Mouse (Mus musculus) intestine, embryonic 14.5 days (tissue): ENCODE results near the gene Coq9. TPM values are rescaled to one million over a fixed set of nuclear protein-coding genes. Genes with fewer than 3 reads are reported as not detected.
A peak's percentile ranks its signal among the peaks of the same experiment; 100 is the strongest.

Source experiments
- ATAC-seq: fragments of 200-750 bp; cut with Nextera tagmentation; replicated peaks from 2 replicates; pipeline ENCODE4 v1.8.0; 2017; ENCODE audit warnings: low read depth, moderate number of reproducible peaks, moderate TSS enrichment, moderate library complexity; ENCODE audit not compliant: low FRiP score, low TSS enrichment
- DNase-seq: peaks from one replicate; pipeline ENCODE4 v3.0.0-alpha.2; 2018; ENCODE audit warnings: low spot score
- H3K27ac ChIP-seq: fragments of 300-500 bp; sonication (generic); 2 replicates; pipeline ENCODE4 v1.5.1; 2014; ENCODE audit warnings: low read depth, mild to moderate bottlenecking, control low read depth
- H3K27me3 ChIP-seq: fragments of 300-500 bp; sonication (generic); replicated peaks from 2 replicates; pipeline ENCODE4 v1.6.1; 2014; ENCODE audit warnings: low read length, control low read depth; ENCODE audit not compliant: control insufficient read depth, insufficient read depth
- H3K36me3 ChIP-seq: fragments of 300-500 bp; sonication (generic); 2 replicates; pipeline ENCODE4 v1.6.1; 2014; ENCODE audit warnings: low read length, control low read depth; ENCODE audit not compliant: control insufficient read depth, insufficient read depth
- H3K4me1 ChIP-seq: fragments of 300-500 bp; sonication (generic); replicated peaks from 2 replicates; pipeline ENCODE4 v1.6.1; 2014; ENCODE audit warnings: low read length, control low read depth, mixed read lengths; ENCODE audit not compliant: control insufficient read depth, insufficient read depth
- H3K4me2 ChIP-seq: fragments of 300-500 bp; sonication (generic); 2 replicates; pipeline ENCODE4 v1.6.1; 2014; ENCODE audit warnings: low read length
- H3K4me3 ChIP-seq: fragments of 300-500 bp; sonication (generic); 2 replicates; pipeline ENCODE4 v1.5.1; 2014; ENCODE audit warnings: low read depth, low read length, control low read depth, mixed read lengths
- H3K9ac ChIP-seq: fragments of 300-500 bp; sonication (generic); 2 replicates; pipeline ENCODE4 v1.6.1; 2014; ENCODE audit warnings: mild to moderate bottlenecking, low read length
- H3K9me3 ChIP-seq: fragments of 300-500 bp; sonication (generic); 2 replicates; pipeline ENCODE4 v1.6.1; 2016; ENCODE audit warnings: low read length, control low read depth; ENCODE audit not compliant: control insufficient read depth
- WGBS: fragments of 180-500 bp; shearing (Covaris S2); extraction: QIAGEN DNeasy Blood & Tissue Kit; methylation state at CpG from one replicate; pipeline ENCODE4 v1.1.7; 2014; 5-methylcytosine and 5-hydroxymethylcytosine counted together
- polyA plus RNA-seq: library from polyadenylated mRNA; unstranded; fragments of >200 nt; fragmentation: Nextera tagmentation; extraction: Ambion mirVana; gene quantifications from 2 replicates; pipeline ENCODE4 v1.2.1, GENCODE M21; 2014

Gene Coq9
- polyA plus RNA-seq, 1 experiment from 2014 or later: 83.4 TPM

- H3K27ac ChIP-seq: no peak overlapping the region
- peak; percentile 4; the same call in 1 of the 2 replicates for ATAC-seq
- H3K36me3 ChIP-seq: peaks cover 16% of the 10 kb centered on the region
- H3K9me3 ChIP-seq: no peaks in the 10 kb centered on the region
- peaks cover 38% of the 10 kb centered on the region for H3K4me1 ChIP-seq
- H3K9ac ChIP-seq: peak overlapping the region; percentile 41
- 12% methylated on average over 22 of the region's 22 CpGs for WGBS
- H3K4me3 ChIP-seq: peak overlapping the region; percentile 47
- H3K4me2 ChIP-seq: peak overlapping the region; percentile 80
- DNase-seq: peak; percentile 69
- 0 out of 2 replicates have a peak, but pooled peaks cover 4% of the 10 kb centered on the region for H3K27me3 ChIP-seq
Observed at GRCm38 (mm10) chr8:94870474-94871107, 32.5 kb downstream of the Coq9 start.

- peak overlapping the region; percentile 80 for H3K4me2 ChIP-seq
- peak; percentile 77 for ATAC-seq
- peak; percentile 81 for DNase-seq
- H3K27ac ChIP-seq: peak overlapping the region; percentile 80
- H3K36me3 ChIP-seq: peaks cover 9% of the 10 kb centered on the region
- H3K4me1 ChIP-seq: peaks cover 39% of the 10 kb centered on the region
- H3K9ac ChIP-seq: peak overlapping the region; percentile 41
- H3K27me3 ChIP-seq: 0 out of 2 replicates have a peak, but pooled peaks cover 4% of the 10 kb centered on the region
- 3% methylated on average over 7 of the region's 7 CpGs for WGBS
- peak overlapping the region; percentile 47 for H3K4me3 ChIP-seq
- H3K9me3 ChIP-seq: no peaks in the 10 kb centered on the region
Observed at GRCm38 (mm10) chr8:94871108-94871894, 33.2 kb downstream of the Coq9 start.

- 0 out of 2 replicates have a peak overlapping the region, but pooled peaks have one; percentile 10 for H3K9ac ChIP-seq
- peaks cover 45% of the 10 kb centered on the region for H3K4me1 ChIP-seq
- no peaks in the 10 kb centered on the region for H3K9me3 ChIP-seq
- H3K27me3 ChIP-seq: 0 out of 2 replicates have a peak, but pooled peaks cover 4% of the 10 kb centered on the region
- ATAC-seq (no peak), DNase-seq (no peak)
- 51% methylated on average over 3 of the region's 3 CpGs for WGBS
- H3K36me3 ChIP-seq: peaks cover under 1% of the 10 kb centered on the region; the same call in 1 of the 2 replicates
- peak overlapping the region; percentile 80 for H3K4me2 ChIP-seq
- H3K4me3 ChIP-seq: 0 out of 2 replicates have a peak overlapping the region, but pooled peaks have one; percentile 47
- peak overlapping the region; percentile 80 for H3K27ac ChIP-seq
Observed at GRCm38 (mm10) chr8:94872156-94872555, 34.0 kb downstream of the Coq9 start.

GRCm38 (mm10) chr8:94872576-94872975, 34.5 kb downstream of the Coq9 start:
- Histone ChIP-seq H3K9me3 (no peaks in the 10 kb centered on the region), H3K4me3 (no peak overlapping the region), H3K9ac (no peak overlapping the region), H3K36me3 (no peaks in the 10 kb centered on the region), H3K4me2 (peak overlapping the region; percentile 80), H3K27ac (peak overlapping the region; percentile 80; the same call in 1 of the 2 replicates), H3K27me3 (0 out of 2 replicates have a peak, but pooled peaks cover 4% of the 10 kb centered on the region), H3K4me1 (peaks cover 45% of the 10 kb centered on the region)
- no peak for ATAC-seq
- 72% methylated on average over 2 of the region's 2 CpGs for WGBS
- no peak for DNase-seq

GRCm38 (mm10) chr8:94874358-94874757, 36.2 kb downstream of the Coq9 start:
- Histone ChIP-seq H3K4me3 (peak overlapping the region; percentile 61), H3K27me3 (0 out of 2 replicates have a peak, but pooled peaks cover 4% of the 10 kb centered on the region), H3K27ac (no peak overlapping the region), H3K4me2 (peak overlapping the region; percentile 91), H3K36me3 (no peaks in the 10 kb centered on the region), H3K9ac (peak overlapping the region; percentile 56; the same call in 1 of the 2 replicates), H3K4me1 (peaks cover 43% of the 10 kb centered on the region), H3K9me3 (no peaks in the 10 kb centered on the region)
- WGBS: 11% methylated on average over 6 of the region's 6 CpGs
- ATAC-seq (no peak), DNase-seq (peak; percentile 86)

GRCm38 (mm10) chr8:94875096-94875870, 37.2 kb downstream of the Coq9 start:
- peak overlapping the region; percentile 61 for H3K4me3 ChIP-seq
- DNase-seq: peak; percentile 73

GRCm38 (mm10) chr8:94875871-94876150, 37.7 kb downstream of the Coq9 start:
- Histone ChIP-seq H3K4me1 (peaks cover 34% of the 10 kb centered on the region), H3K9ac (peak overlapping the region; percentile 56), H3K4me2 (peak overlapping the region; percentile 91), H3K27me3 (0 out of 2 replicates have a peak, but pooled peaks cover 4% of the 10 kb centered on the region), H3K4me3 (peak overlapping the region; percentile 61), H3K9me3 (no peaks in the 10 kb centered on the region), H3K36me3 (no peaks in the 10 kb centered on the region), H3K27ac (peak overlapping the region; percentile 38; the same call in 1 of the 2 replicates)
- ATAC-seq (no peak), DNase-seq (no peak)
- 0% methylated on average over 10 of the region's 20 CpGs for WGBS

More at GRCm38 (mm10) chr8:94875096-94875870, 37.2 kb downstream of the Coq9 start:
- Histone ChIP-seq H3K4me1 (peaks cover 39% of the 10 kb centered on the region), H3K27me3 (0 out of 2 replicates have a peak, but pooled peaks cover 4% of the 10 kb centered on the region), H3K36me3 (no peaks in the 10 kb centered on the region), H3K9me3 (no peaks in the 10 kb centered on the region), H3K4me2 (peak overlapping the region; percentile 91), H3K27ac (no peak overlapping the region), H3K9ac (peak overlapping the region; percentile 56)
- ATAC-seq: no peak
- 15% methylated on average over 17 of the region's 17 CpGs for WGBS

GRCm38 (mm10) chr8:94876197-94876730, 38.1 kb downstream of the Coq9 start, which contains the start of gene Dok4:
Gene Dok4 (minus strand): TSS chr8:94876330.
- ATAC-seq (peak; percentile 63), DNase-seq (peak; percentile 98)
- Histone ChIP-seq H3K9me3 (no peaks in the 10 kb centered on the region), H3K27ac (peak within 1 kb of the TSS; percentile 38; the same call in 1 of the 2 replicates), H3K4me1 (peaks cover 33% of the 10 kb centered on the region), H3K36me3 (no peaks in the 10 kb centered on the region), H3K4me2 (peak within 1 kb of the TSS; percentile 91), H3K4me3 (peak within 1 kb of the TSS; percentile 61), H3K9ac (peak within 1 kb of the TSS; percentile 56), H3K27me3 (0 out of 2 replicates have a peak, but pooled peaks cover 4% of the 10 kb centered on the region)
- under 1% methylated on average over 37 of the region's 37 CpGs for WGBS
